Comparison of ENCODE assay signal across 8 mouse cellular contexts in the genomic region with DNA sequence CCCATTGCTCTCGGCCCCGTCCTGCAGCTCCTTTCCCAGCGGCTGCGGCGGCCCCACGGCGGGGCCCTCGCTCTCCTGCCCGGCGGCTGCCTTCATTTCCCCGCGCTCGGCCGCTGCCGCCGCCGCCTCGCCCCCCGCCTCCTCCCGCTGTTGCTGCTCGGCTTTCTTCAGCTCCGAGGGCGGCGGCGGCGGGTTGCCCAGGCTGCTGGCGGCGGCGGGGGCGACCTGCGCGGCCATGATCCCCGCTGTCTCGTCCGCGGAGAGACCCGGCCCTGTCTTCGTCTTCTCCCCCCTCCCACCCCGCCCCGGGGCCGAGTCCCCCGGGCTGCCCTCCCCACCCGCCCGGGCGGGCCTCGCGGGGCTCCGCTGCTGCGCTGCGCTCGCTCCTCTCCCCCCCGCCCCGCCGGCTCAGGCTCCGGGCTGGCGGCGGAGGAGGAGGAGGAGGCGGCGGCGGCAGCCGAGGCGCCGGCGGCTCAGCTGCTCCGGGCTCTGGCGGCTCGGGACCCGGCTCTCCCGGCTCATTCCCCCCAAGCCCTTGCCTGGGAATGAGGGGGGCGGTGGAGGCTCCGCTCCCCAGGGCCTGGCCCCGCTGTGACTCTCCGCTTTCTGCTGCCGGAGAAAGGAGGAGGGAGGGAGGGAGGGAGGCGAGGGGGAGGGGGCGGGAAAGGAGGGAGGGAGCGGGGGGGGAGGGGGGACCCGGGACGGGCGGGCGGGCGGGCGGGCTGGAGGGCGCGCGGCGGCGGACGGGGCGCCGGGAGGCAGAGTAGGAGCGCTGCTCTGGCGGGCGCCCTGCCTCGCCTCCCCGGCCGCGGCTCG. TPM values are rescaled to one million over a fixed set of nuclear protein-coding genes. Genes with fewer than 3 reads are reported as not detected.
A peak's percentile ranks its signal among the peaks of the same experiment; 100 is the strongest.
DNase-seq lines count a peak whose midpoint lies in the region; ATAC-seq and TF ChIP-seq lines count a peak whose summit lies in the region.

No protein-coding gene starts in this region.

- peak overlapping the region; percentile 100 for H3K27ac ChIP-seq in embryonic facial prominence, embryonic 12.5 days
- H3K27ac ChIP-seq in heart, embryonic 12.5 days (ENCODE audit: poor library complexity, severe bottlenecking): peak overlapping the region; percentile 100
- peak overlapping the region; percentile 100 for H3K27ac ChIP-seq in kidney, postnatal 0 days
- peak overlapping the region; percentile 100 for H3K27ac ChIP-seq in liver, embryonic 15.5 days (replicated peaks)

- H3K4me2 ChIP-seq in embryonic facial prominence, embryonic 12.5 days (replicated peaks): peak overlapping the region; percentile 86
- H3K4me2 ChIP-seq in heart, embryonic 12.5 days: peak overlapping the region; percentile 87
- peak overlapping the region; percentile 84 for H3K4me2 ChIP-seq in kidney, postnatal 0 days (ENCODE audit: low read length)
- peak overlapping the region; percentile 97 for H3K4me2 ChIP-seq in liver, embryonic 15.5 days

- WGBS in embryonic facial prominence, embryonic 12.5 days: under 1% methylated on average over 37 of the region's 99 CpGs
- WGBS in heart, embryonic 12.5 days: under 1% methylated on average over 44 of the region's 99 CpGs
- WGBS in kidney, postnatal 0 days: 2% methylated on average over 10 of the region's 99 CpGs
- WGBS in liver, embryonic 15.5 days (ENCODE audit: insufficient replicate concordance): under 1% methylated on average over 60 of the region's 99 CpGs

- peaks cover 7% of the 10 kb centered on the region; the same call in 1 of the 2 replicates for H3K36me3 ChIP-seq in embryonic facial prominence, embryonic 12.5 days
- peaks cover 8% of the 10 kb centered on the region for H3K36me3 ChIP-seq in heart, embryonic 12.5 days
- H3K36me3 ChIP-seq in kidney, postnatal 0 days (ENCODE audit: insufficient read depth, low read length): no peaks in the 10 kb centered on the region
- peaks cover 11% of the 10 kb centered on the region for H3K36me3 ChIP-seq in liver, embryonic 15.5 days (replicated peaks)

- peak overlapping the region; percentile 100 for H3K9ac ChIP-seq in embryonic facial prominence, embryonic 12.5 days
- peak overlapping the region; percentile 99 for H3K9ac ChIP-seq in heart, embryonic 12.5 days
- H3K9ac ChIP-seq in kidney, postnatal 0 days (ENCODE audit: low read depth, low read length): peak overlapping the region; percentile 100
- H3K9ac ChIP-seq in liver, embryonic 15.5 days: peak overlapping the region; percentile 100

- no peak for TF ChIP-seq CTCF in kidney, postnatal 0 days (IDR thresholded peaks at IDR 0.05; ENCODE audit: low read depth)

- no peaks in the 10 kb centered on the region for H3K9me3 ChIP-seq in embryonic facial prominence, embryonic 12.5 days
- no peaks in the 10 kb centered on the region for H3K9me3 ChIP-seq in heart, embryonic 12.5 days (replicated peaks)
- H3K9me3 ChIP-seq in kidney, postnatal 0 days (replicated peaks; ENCODE audit: low read length): no peaks in the 10 kb centered on the region
- no peaks in the 10 kb centered on the region for H3K9me3 ChIP-seq in liver, embryonic 15.5 days (replicated peaks)

- peaks cover 37% of the 10 kb centered on the region for H3K4me1 ChIP-seq in embryonic facial prominence, embryonic 12.5 days
- H3K4me1 ChIP-seq in heart, embryonic 12.5 days (replicated peaks): peaks cover 37% of the 10 kb centered on the region
- H3K4me1 ChIP-seq in kidney, postnatal 0 days (replicated peaks; ENCODE audit: insufficient read depth, low read length): peaks cover 27% of the 10 kb centered on the region
- peaks cover 66% of the 10 kb centered on the region for H3K4me1 ChIP-seq in liver, embryonic 15.5 days (replicated peaks)

- H3K4me3 ChIP-seq in embryonic facial prominence, embryonic 12.5 days: peak overlapping the region; percentile 100
- peak overlapping the region; percentile 94 for H3K4me3 ChIP-seq in heart, embryonic 12.5 days
- H3K4me3 ChIP-seq in kidney, postnatal 0 days (replicated peaks; ENCODE audit: low read depth, low read length): peak overlapping the region; percentile 100
- peak overlapping the region; percentile 98 for H3K4me3 ChIP-seq in liver, embryonic 15.5 days (replicated peaks)

- no peaks in the 10 kb centered on the region for H3K27me3 ChIP-seq in embryonic facial prominence, embryonic 12.5 days
- H3K27me3 ChIP-seq in heart, embryonic 12.5 days (replicated peaks): no peaks in the 10 kb centered on the region
- no peaks in the 10 kb centered on the region for H3K27me3 ChIP-seq in kidney, postnatal 0 days (ENCODE audit: insufficient read depth, low read length)
- H3K27me3 ChIP-seq in liver, embryonic 15.5 days: no peaks in the 10 kb centered on the region

- ATAC-seq in embryonic facial prominence, embryonic 12.5 days (ENCODE audit: insufficient number of reproducible peaks, insufficient read depth, low FRiP score, low TSS enrichment): peak; percentile 42
- peak; percentile 60 for ATAC-seq in heart, embryonic 12.5 days (ENCODE audit: insufficient number of reproducible peaks, low FRiP score)
- ATAC-seq in kidney, postnatal 0 days (replicated peaks; ENCODE audit: low FRiP score, low read depth): peak; percentile 25
- peak; percentile 41 for ATAC-seq in liver, embryonic 15.5 days (ENCODE audit: insufficient read depth)

- DNase-seq in 3T3-L1 (ENCODE audit: low read depth, low spot score): peak; percentile 46
- peak; percentile 83 for DNase-seq in adrenal gland, postnatal 10 days
- peak; percentile 83 for DNase-seq in kidney, postnatal 0 days (ENCODE audit: low spot score)
- peak; percentile 60 for DNase-seq in ovary, postnatal 10 days (ENCODE audit: low spot score)
- peak; percentile 69 for DNase-seq in thymus, postnatal 0 days (ENCODE audit: low spot score)

RNA-seq across cellular contexts. Expression of gene Arid1a, which starts 3.0 kb away (rescaled TPM):
- 10 to 100 TPM; 46.7 to 63.4 TPM for total RNA-seq in adrenal gland, postnatal 10 days (2021)
- polyA plus RNA-seq in embryonic facial prominence, embryonic 12.5 days (2016; fragmentation: Nextera tagmentation; extraction: Ambion mirVana): 37.5 and 40.1 TPM in 2 replicates
- polyA plus RNA-seq in heart, embryonic 12.5 days (2016; fragmentation: Nextera tagmentation; extraction: Ambion mirVana): 24.5 and 28.7 TPM in 2 replicates
- 17.9 and 19.3 TPM in 2 replicates for polyA plus RNA-seq in kidney, postnatal 0 days (2015; fragmentation: Nextera tagmentation; extraction: Ambion mirVana)
- 7.6 and 9.3 TPM in 2 replicates for polyA plus RNA-seq in liver, embryonic 15.5 days (2015; fragmentation: Nextera tagmentation; extraction: Ambion mirVana)
- 25.3 and 36.5 TPM in 2 replicates for polyA plus RNA-seq in thymus, postnatal 0 days (2015; fragmentation: Nextera tagmentation; extraction: Ambion mirVana)

Comparison
In these comparisons a context has a peak if more than half of its experiments do, and no peak if none do; other contexts are left out.
1. Peak in every context shown above with its lines: DNase-seq, ATAC-seq, H3K4me3 ChIP-seq and H3K27ac ChIP-seq.